Comparison of ENCODE assay signal across 16 mouse cellular contexts in genomic region chr14:103162923-103163322, GRCm38 (mm10).
DNase-seq lines count a peak whose midpoint lies in the region; ATAC-seq and TF ChIP-seq lines count a peak whose summit lies in the region.
"Had no signal": no experiment of that assay in that cellular context is flagged by ENCODE, and none has a peak within 500 bp of the region (broad histone marks: within the 10 kb centered on the region; RNA-seq: fewer than 3 reads in every experiment).

No protein-coding gene starts in this region.

- no peaks in the 10 kb centered on the region for H3K79me2 ChIP-seq in MEL (ENCODE audit: control insufficient read depth, insufficient read depth, low read length, poor library complexity)

- no peaks in the 10 kb centered on the region for H3K9me3 ChIP-seq in MEL (replicated peaks; ENCODE audit: insufficient read depth, low read length)
- no peaks in the 10 kb centered on the region for H3K9me3 ChIP-seq in intestine, embryonic 16.5 days (ENCODE audit: control insufficient read depth, low read length)
- H3K9me3 ChIP-seq: embryonic facial prominence, embryonic 15.5 days; midbrain, embryonic 15.5 days had no signal

- ATAC-seq in intestine, embryonic 16.5 days: peak; percentile 52; the same call in 1 of the 2 replicates
- ATAC-seq: inflammation-experienced regulatory T-cells, adult 6 months; midbrain, embryonic 15.5 days had no signal

- no peak overlapping the region for H3K4me2 ChIP-seq in intestine, embryonic 16.5 days (ENCODE audit: low read depth, low read length)
- H3K4me2 ChIP-seq: embryonic facial prominence, embryonic 15.5 days; midbrain, embryonic 15.5 days had no signal

- H3K27me3 ChIP-seq in MEL (ENCODE audit: control insufficient read depth in 1 of 2, insufficient read depth in 2 of 2, low read length in 2 of 2): no peaks in the 10 kb centered on the region
- no peaks in the 10 kb centered on the region for H3K27me3 ChIP-seq in intestine, embryonic 16.5 days (replicated peaks; ENCODE audit: control insufficient read depth, insufficient read depth, low read length)
- H3K27me3 ChIP-seq: embryonic facial prominence, embryonic 15.5 days; midbrain, embryonic 15.5 days had no signal

- WGBS in intestine, embryonic 16.5 days: 54% methylated on average over 5 of the region's 5 CpGs

- no peak overlapping the region for H3K27ac ChIP-seq in MEL (ENCODE audit: control insufficient read depth, low read depth, low read length)
- no peak overlapping the region for H3K27ac ChIP-seq in intestine, embryonic 16.5 days (ENCODE audit: low read length)
- H3K27ac ChIP-seq: embryonic facial prominence, embryonic 15.5 days; kidney, postnatal 0 days; macrophage; midbrain, embryonic 15.5 days had no signal

- no peak for TF ChIP-seq POLR2A in MEL (IDR thresholded peaks at IDR 0.05; ENCODE audit: control insufficient read depth in 1 of 2, insufficient read depth in 1 of 2, low read depth in 1 of 2, low read length in 2 of 2, poor library complexity in 1 of 2)

- no peak for TF ChIP-seq EP300 in MEL (IDR thresholded peaks at IDR 0.05; ENCODE audit: low read depth in 1 of 2, low read length in 2 of 2)

- no peak for TF ChIP-seq CTCF in MEL (IDR thresholded peaks at IDR 0.05 in 2 of 3, conservative IDR thresholded peaks at IDR 0.05 in 1 of 3; ENCODE audit: control insufficient read depth in 1 of 3, insufficient read depth in 1 of 3, low read depth in 2 of 3, low read length in 3 of 3, poor library complexity in 1 of 3, severe bottlenecking in 1 of 3)

- 0 out of 4 replicates have a peak, but pooled peaks cover 0 to 4% of the 10 kb centered on the region in 2 experiments for H3K4me1 ChIP-seq in MEL (ENCODE audit: control insufficient read depth in 1 of 2, insufficient read depth in 2 of 2, low read length in 2 of 2)
- no peaks in the 10 kb centered on the region for H3K4me1 ChIP-seq in intestine, embryonic 16.5 days (ENCODE audit: control insufficient read depth, insufficient read depth, low read length)
- H3K4me1 ChIP-seq: embryonic facial prominence, embryonic 15.5 days; midbrain, embryonic 15.5 days had no signal

- peaks cover 2 to 3% of the 10 kb centered on the region in 2 experiments; a peak in 3 of 4 replicates for H3K36me3 ChIP-seq in MEL (ENCODE audit: control insufficient read depth in 1 of 2, insufficient read depth in 2 of 2, low read length in 2 of 2)
- H3K36me3 ChIP-seq in intestine, embryonic 16.5 days (ENCODE audit: control insufficient read depth, insufficient read depth, low read length): no peaks in the 10 kb centered on the region

- peak; percentile 66 to 68 for DNase-seq in frontal cortex, adult 2 months (ENCODE audit: extremely low spot score in 1 of 2, low spot score in 1 of 2)
- DNase-seq in frontal cortex, postnatal 10 days (ENCODE audit: low spot score in 2 of 2): no peak
- peak; percentile 34 for DNase-seq in MEL (ENCODE audit: low read depth, low spot score)
- peak; percentile 49 for DNase-seq in right cerebral cortex, postnatal 25 days
- no peak for DNase-seq in cerebellum, adult 11 months
- DNase-seq in cerebellum, adult 8-10 months: no peak
- DNase-seq: cerebellum, adult 18-20 months; liver; lung, adult 2 months; thymus, postnatal 4 days had no signal

- H3K9ac ChIP-seq in MEL (ENCODE audit: control insufficient read depth, low read depth, low read length, poor library complexity, severe bottlenecking): no peak overlapping the region
- no peak overlapping the region for H3K9ac ChIP-seq in intestine, embryonic 16.5 days (ENCODE audit: low read depth, low read length)
- H3K9ac ChIP-seq: embryonic facial prominence, embryonic 15.5 days; midbrain, embryonic 15.5 days had no signal

- TF ChIP-seq RAD21 in MEL (IDR thresholded peaks at IDR 0.05; ENCODE audit: low read depth, low read length): no peak

- H3K4me3 ChIP-seq in MEL (ENCODE audit: control insufficient read depth in 1 of 2, insufficient read depth in 1 of 2, low read depth in 2 of 2, low read length in 2 of 2): no peak overlapping the region
- no peak overlapping the region for H3K4me3 ChIP-seq in intestine, embryonic 16.5 days (ENCODE audit: low read length)
- H3K4me3 ChIP-seq: embryonic facial prominence, embryonic 15.5 days; midbrain, embryonic 15.5 days had no signal

TF ChIP-seq in MEL, 35 proteins besides CTCF, POLR2A, EP300 and RAD21:
- TF ChIP-seq NRF1 (IDR thresholded peaks at IDR 0.05; ENCODE audit: insufficient read depth, low read depth, low read length, poor library complexity, severe bottlenecking) (no peak), JUND (IDR thresholded peaks at IDR 0.05; ENCODE audit: low read depth, low read length) (no peak)

Comparison
In these comparisons a context has a peak if more than half of its experiments do, and no peak if none do; other contexts are left out.
1. DNase-seq: peak in frontal cortex, adult 2 months (2 of 2), MEL (single experiment) and right cerebral cortex, postnatal 25 days (single experiment); none in frontal cortex, postnatal 10 days (0 of 2), cerebellum, adult 11 months (single experiment) and cerebellum, adult 8-10 months (single experiment).